Mouse (Mus musculus) forelimb bud, embryonic 11.5 days (tissue): ENCODE measurements around the gene Dll4.

ENCODE experiments used
- DNase-seq: peaks from one replicate; pipeline ENCODE4 v3.0.0-alpha.2; 2012; ENCODE audit warnings: low read depth, low spot score

Gene Dll4

GRCm38 (mm10) chr2:119334964-119335525 lies 9.5 kb downstream of the Dll4 start:
- DNase-seq = no peak

GRCm38 (mm10) chr2:119335535-119335934 lies 10.0 kb downstream of the Dll4 start:
- no peak for DNase-seq

GRCm38 (mm10) chr2:119336002-119336401 lies 10.4 kb downstream of the Dll4 start:
- no peak for DNase-seq

- no peak for DNase-seq
Observed at GRCm38 (mm10) chr2:119336470-119336869, 10.9 kb downstream of the Dll4 start.

DNA sequence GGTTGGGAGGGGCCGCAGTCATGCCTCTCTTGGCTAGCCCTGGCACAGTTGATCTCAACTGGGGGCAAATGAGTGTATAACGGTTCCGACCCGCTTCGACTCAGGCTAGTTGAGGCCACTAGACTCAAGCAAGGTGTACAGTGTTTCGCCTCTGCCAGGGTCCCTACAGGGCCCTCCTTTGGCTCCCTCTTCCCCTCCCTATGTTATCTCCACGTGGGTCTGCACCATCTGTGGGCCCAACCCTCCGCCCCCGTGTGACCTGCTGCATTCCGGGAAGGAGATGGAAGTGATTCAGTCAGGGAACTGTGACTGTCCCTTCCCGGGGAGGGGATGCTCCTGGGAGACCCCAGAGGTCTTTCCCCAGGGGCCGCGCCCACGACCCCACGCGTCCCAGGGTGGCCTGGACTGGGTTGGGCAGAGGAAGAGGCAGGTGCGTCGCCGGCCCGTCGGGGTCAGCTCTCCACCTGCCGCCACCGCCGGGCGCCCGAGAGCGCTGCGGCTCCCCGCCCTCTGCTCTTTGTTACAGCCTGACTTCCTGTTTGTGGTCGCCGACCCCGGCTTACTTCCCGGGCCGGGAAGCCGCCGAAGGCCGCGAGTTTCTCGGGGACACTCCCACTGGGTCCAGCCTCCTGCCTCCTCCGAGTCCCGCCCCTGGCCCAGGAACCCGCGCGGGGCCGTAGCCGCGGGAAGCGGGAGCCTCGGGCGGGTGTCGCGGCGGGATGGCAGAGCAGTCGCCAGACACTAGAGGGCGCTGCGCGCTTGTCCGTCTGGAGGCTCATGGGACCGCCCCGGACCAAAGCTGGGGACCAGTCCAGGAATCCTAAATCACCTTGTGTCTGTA lies 12.1 kb downstream of the Dll4 start:
- DNase-seq = peak; percentile 78

GRCm38 (mm10) chr2:119344537-119345138 lies 19.1 kb downstream of the Dll4 start:
- DNase-seq = no peak

DNA sequence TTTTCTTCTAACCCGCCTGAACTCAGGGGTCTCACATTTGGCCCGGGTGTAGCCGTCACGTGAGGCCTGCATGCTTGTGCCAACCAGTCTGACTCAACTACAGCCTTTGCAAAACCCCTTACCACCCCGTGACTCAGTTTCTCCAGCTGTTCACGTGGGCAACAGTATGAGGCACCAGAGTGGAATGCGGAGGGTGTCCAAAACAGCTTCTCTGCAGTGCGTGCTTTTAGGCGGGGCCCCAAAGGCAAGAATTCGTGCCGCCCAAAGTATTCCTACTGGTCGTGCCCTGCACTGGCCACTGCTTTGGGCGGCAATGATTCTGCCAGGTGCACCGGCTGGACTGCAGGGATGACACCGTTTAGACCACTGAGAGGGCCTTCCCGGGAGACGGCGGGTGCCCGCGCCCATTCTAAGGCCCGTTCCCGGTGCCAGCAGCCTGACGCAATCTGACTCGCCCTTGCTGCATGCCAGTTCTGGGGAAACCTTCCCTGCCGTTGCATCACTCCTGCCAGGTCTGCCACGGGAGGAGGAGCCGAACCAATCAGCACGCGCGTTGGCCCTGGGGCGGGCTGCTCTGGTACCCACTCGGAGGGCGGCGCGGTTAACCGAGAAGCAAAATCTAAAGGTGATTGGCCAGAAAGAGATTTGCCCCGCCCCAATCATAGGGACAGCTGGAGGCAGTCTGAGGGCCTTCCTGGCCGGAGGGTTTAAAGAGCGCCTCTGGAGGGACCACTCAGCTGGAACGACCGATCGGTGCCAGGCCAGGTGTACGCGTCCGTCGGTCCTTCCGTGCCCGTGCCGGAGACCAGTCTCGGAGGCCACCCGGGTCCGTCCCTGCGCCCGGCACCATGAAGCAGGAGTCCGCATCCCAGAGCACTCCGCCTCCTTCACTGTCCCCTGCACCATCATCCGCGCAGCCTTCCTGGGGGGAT lies 25.2 kb downstream of the Dll4 start, which contains the start of gene Chac1:
TSS of gene Chac1 (plus strand) at position 675 of the 932 bp plus-strand sequence.
- DNase-seq = peak; percentile 63

- no peak for DNase-seq
Observed at GRCm38 (mm10) chr2:119353707-119354106, 28.1 kb downstream of the Dll4 start.

DNA sequence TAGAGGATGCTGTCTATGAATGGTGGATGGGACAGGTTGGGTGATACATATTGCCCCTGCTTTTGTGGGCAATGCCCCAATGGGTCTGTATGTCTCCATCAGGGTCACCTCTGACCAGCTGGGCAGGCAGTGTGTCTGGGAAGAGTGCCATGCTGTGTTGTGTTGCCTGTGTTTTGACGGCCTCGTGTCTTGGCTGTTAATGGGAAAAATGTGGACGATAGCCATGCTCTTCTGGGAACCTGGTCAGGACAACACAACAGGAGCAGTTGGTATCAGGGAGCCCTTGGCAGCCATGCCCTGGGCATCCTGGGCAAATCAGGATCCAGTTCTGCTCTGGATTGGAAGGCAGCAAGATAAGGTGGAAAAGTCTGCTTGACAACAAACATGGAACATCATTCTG lies 29.5 kb downstream of the Dll4 start:
- no peak for DNase-seq

DNA sequence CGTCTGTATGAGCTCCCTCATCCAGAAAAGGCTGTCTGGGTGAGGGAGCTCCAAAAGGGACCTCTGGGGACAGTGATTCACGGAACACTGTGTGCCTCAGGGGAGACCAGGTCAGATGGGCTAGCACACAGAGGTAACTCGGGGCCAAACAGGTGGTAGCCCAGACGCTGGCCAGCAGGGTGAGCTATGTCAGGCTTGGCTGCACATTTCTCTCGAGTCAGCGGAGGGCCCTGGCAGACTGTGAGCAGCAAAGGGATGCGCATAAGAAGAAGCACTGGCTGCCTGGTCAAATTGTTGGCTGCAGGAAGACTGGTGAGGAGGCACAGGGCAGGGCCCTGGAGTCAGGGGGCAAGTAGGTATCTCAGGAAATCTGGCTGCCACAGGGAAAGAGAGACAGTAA lies 30.1 kb downstream of the Dll4 start:
- no peak for DNase-seq

GRCm38 (mm10) chr2:119356310-119356709 lies 30.7 kb downstream of the Dll4 start:
- no peak for DNase-seq

DNA sequence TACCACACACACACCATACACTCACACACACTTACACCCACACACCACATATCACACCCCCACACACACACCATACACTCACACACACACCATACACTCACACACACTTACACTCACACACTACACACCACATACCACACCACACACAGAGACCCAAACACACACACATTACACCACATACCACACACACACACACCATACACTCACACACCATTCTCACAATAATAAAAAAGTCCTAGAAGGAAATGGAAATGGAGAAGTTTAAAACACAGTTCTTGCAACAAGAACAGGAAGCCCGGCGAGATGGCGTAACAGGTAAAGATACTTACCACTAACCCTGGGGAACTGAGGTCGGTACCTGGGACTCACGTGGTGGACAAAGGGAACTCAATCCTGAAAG lies 31.2 kb downstream of the Dll4 start:
- DNase-seq = no peak

GRCm38 (mm10) chr2:119358249-119358648 lies 32.7 kb downstream of the Dll4 start:
- no peak for DNase-seq

DNA sequence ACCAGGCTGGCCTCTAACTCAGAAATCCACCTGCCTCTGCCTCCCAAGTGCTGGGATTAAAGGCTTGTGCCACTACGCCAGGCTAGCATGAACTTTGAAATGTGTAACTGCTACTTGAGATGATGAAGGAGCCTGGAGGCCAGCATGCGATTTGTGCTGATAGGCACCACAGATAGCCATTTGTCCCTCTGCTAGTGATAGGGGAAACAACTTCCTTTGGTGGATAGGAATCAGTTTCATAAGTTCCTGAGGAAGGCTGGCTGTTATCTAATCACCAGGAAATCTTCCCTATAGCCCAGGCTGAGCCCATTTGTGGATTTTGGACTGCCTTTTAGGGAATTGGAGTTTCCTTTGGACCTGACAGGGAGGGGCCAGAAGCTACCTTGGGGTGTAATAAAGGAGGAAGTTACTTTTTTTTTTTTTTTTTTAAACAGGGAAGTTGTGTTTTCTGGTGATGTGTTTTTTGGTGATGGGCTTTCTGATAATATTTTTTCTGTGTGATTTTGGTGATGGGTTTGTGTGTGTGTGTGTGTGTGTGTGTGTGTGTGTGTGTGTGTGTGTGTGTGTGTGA lies 34.2 kb downstream of the Dll4 start:
- no peak for DNase-seq

DNA sequence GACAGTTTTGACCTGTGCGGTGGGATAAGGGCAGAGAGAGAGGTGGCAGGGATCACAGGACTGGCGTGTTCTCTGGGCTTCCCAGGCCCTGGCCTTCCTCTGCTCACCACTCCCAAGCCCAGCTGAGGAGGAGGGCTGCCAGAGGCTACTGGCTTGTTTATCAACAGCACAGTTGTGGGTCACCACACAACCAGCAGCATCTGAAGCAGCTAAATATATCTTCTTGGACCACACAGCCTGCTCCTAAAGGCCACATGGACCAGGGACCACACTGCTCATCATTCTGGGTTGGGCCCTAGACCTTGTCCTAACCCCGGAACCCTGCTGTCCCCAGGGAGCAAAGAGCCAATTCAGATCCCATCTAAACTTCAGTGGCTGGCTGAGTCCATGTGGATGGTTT lies 39.4 kb downstream of the Dll4 start:
- DNase-seq = no peak

DNA sequence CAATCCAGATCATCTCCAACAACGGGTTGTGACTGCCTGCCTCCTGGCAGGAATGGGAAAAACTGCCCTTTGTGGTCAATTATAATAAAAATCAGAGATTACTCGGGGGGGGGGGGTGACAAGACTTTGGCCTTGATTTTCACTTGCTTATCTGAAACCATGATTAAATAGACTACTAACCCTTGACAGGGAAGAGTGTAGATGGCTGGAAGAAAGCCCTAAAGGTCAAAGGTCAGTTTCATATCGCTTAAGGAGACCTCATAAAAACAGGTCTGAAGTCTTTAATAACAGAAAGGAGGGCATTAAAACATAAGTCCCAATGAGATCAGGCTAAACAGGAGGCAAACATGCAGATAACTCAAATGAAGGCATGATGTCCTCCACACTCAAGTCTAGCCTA lies 41.8 kb downstream of the Dll4 start:
- DNase-seq = no peak

DNA sequence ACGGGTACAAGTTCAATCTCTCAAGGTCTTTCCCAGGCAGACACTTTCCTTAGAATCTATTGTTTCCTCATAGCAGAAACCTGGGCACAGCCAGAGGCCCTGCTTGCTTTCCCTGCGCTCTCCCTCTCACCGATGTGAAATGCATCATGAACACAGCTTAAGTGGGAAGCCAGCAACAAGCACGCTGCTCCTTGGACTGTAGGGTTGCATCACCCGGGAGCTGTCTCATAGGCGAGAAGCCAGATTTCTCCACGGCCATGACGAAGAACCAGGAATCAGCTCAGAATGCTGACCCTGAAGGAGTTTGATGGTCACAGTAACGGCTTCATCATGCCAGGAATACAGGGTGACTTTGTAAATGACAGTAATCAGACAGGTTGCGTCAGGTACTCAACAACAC lies 44.5 kb downstream of the Dll4 start:
- no peak for DNase-seq

DNA sequence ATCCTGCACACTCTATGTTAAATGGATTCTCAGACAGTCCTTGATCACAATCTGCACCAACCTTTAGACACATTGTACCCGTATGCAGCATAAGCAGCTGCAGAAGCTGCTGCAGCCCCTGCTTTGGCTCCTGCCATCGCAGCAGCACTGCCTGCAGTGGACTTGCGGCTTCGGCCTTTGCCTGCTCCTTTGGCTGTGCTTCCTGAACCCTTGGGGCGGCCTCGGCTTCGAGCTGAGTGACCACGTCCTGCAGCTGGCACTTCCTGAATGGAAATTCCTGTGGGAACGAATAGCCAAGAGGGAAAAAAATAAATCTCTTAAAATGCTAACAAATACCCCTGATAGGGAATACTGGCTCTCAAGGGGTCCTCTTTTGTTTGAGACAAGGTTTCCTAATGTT lies 51.7 kb downstream of the Dll4 start:
- no peak for DNase-seq

DNA sequence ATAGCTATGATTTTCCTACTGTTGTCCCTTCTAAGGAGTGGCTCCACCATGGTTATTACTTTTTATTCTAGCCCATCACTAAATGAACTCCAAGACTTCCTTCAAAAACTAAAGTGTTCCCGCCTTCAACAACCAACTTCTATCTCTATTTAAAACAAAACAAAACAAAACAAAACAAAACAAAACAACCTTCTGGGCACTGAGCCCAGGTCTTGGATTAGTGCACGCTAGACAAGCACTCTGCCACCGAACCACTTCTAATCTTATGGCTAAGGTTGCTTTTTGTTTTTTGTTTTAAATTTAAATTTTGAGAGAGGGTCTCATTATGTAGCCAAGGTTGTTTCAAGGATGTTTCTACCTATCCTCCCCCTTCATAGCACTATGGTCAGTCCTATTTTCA lies 52.2 kb downstream of the Dll4 start:
- no peak for DNase-seq

DNA sequence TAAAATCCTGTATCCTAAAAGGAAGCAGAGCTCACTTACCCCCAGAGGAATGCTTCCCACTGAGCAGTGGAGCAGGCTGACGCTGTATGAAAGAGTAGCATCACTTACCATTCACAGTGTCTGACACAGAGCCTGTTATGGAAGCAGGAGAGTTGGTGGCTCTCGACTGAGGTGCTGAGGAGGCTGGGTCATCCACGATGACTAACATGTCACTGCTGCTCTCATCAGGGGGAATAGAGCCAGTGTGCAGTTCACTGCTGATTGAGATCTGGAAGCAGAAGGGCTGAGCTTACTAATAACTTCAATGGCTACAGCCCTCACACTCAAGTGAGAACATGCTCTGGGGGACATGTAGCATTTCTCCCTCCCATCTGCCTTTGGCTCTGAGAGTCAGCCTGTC lies 53.9 kb downstream of the Dll4 start:
- no peak for DNase-seq
